Mouse (Mus musculus) megakaryocyte, embryonic 14.5 days (primary cell): Measurements from ENCODE around the gene Mustn1.

ENCODE experiments used
- FLI1 ChIP-seq: IDR thresholded peaks from 2 replicates; pipeline ENCODE4 v1.6.1; 2012; ENCODE audit warnings: low read length, inconsistent platforms, mixed read lengths
- GATA1 ChIP-seq: IDR thresholded peaks from 3 replicates; pipeline ENCODE4 v1.6.1; 2012; ENCODE audit warnings: mixed read lengths, low read length, inconsistent platforms, borderline replicate concordance

DNA sequence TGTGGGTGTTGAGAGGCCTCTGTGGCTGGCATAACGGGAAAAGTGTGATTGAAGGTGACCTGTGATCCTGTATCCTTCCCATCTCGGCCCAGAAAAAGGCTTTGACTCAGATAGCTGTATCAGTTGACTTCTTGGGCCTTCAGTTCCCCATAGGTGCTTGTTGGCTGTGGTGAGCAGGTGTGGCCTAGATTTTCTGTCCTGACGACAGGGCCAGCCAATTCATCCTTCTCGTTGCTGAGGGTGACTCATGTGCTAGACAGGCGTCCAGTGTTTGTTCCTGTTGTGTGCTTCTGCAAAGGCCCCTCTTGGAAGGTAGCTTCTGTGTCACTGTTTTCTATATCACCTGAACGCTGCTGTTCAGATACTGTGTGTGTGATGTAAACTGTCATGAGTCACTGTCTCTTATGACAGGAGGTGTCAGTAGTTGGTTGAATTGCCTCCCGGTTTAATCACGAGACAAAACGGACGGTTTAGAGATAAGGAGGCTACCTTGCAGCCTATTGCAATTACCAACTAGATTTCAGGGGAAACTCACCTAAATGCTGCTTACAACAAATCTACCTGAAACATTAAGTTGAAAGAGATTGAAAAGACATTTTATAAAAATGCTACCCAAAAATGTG, 22.0 kb upstream of the Mustn1 start:
- TF ChIP-seq GATA1 (no peak), FLI1 (no peak)
